Mouse (Mus musculus) midbrain, embryonic 16.5 days (tissue): ENCODE results near the gene Inf2. TPM values are rescaled to one million over a fixed set of nuclear protein-coding genes. Genes with fewer than 3 reads are reported as not detected.

Experiments used
- ATAC-seq: fragments of 200-750 bp; cut with Nextera tagmentation; 2 replicates; pipeline ENCODE4 v1.8.0; 2017; ENCODE audit warnings: moderate TSS enrichment
- H3K27ac ChIP-seq: fragments of 300-500 bp; sonication (generic); 2 replicates; pipeline ENCODE4 v1.5.1; 2014; ENCODE audit warnings: mild to moderate bottlenecking, low read length, mixed read lengths
- H3K27me3 ChIP-seq: fragments of 300-500 bp; sonication (generic); 2 replicates; pipeline ENCODE4 v1.6.1; 2014; ENCODE audit warnings: low read depth, low read length, mixed read lengths; ENCODE audit not compliant: control insufficient read depth, insufficient read depth
- H3K36me3 ChIP-seq: fragments of 300-500 bp; sonication (generic); 2 replicates; pipeline ENCODE4 v1.6.1; 2014; ENCODE audit warnings: mild to moderate bottlenecking, low read length, moderate library complexity, mixed read lengths; ENCODE audit not compliant: control insufficient read depth, insufficient read depth
- H3K4me1 ChIP-seq: fragments of 300-500 bp; sonication (generic); 2 replicates; pipeline ENCODE4 v1.6.1; 2014; ENCODE audit warnings: mild to moderate bottlenecking, low read length, mixed read lengths; ENCODE audit not compliant: control insufficient read depth, insufficient read depth
- H3K4me2 ChIP-seq: fragments of 300-500 bp; sonication (generic); 2 replicates; pipeline ENCODE4 v1.6.1; 2014; ENCODE audit warnings: mild to moderate bottlenecking, low read length, mixed read lengths
- H3K4me3 ChIP-seq: fragments of 300-500 bp; sonication (generic); 2 replicates; pipeline ENCODE4 v1.5.1; 2014; ENCODE audit warnings: low read depth, mild to moderate bottlenecking, low read length, moderate library complexity, mixed read lengths
- H3K9ac ChIP-seq: fragments of 300-500 bp; sonication (generic); 2 replicates; pipeline ENCODE4 v1.6.1; 2014; ENCODE audit warnings: low read depth, low read length, mixed read lengths
- H3K9me3 ChIP-seq: fragments of 300-500 bp; sonication (generic); replicated peaks from 2 replicates; pipeline ENCODE4 v1.6.1; 2014; ENCODE audit warnings: mild to moderate bottlenecking, low read length, mixed read lengths; ENCODE audit not compliant: control insufficient read depth, poor library complexity, severe bottlenecking
- WGBS: fragments of 180-500 bp; shearing (Covaris S2); extraction: QIAGEN DNeasy Blood & Tissue Kit; methylation state at CpG from one replicate; pipeline ENCODE4 v1.1.7; 2014; 5-methylcytosine and 5-hydroxymethylcytosine counted together
- polyA plus RNA-seq: library from polyadenylated mRNA; unstranded; fragments of >200 nt; fragmentation: Nextera tagmentation; extraction: Ambion mirVana; gene quantifications from 2 replicates; pipeline ENCODE4 v1.2.1, GENCODE M21; 2015

Inf2 gene
- polyA plus RNA-seq, 1 experiment from 2014 or later: 0.53 TPM

DNA sequence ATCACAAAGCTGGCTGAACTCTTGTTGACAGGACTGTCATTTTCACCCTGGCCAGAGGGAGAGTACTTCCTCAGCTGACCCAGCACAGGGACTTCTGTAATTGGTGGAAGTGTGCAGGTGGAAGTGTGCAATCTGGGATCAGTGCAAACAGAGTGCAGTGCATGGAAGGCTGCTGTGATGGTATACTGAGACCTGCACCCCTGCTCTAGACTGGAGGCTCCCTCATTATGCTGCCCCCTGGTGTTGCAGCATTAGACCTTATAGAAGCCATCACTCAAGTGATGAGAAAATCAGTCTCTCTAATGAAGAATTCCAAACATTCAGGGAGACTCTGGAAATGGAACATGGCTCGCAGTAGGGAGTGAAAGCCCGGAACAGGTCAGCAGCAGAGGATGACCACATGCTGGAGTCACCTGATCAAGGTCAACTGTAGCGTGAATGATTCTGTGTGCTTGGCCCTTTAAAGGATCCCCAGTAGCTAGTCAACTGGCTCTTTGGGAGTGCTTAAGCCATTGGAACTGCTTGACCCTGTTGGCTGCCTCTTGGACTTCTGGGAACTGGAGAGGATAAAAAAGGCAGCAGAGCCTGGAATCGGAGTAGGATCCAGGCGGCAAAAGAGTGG is 28.3 kb upstream of the Inf2 start:
- Histone ChIP-seq H3K9me3 (no peaks in the 10 kb centered on the region), H3K27me3 (no peaks in the 10 kb centered on the region), H3K4me2 (no peak overlapping the region), H3K36me3 (no peaks in the 10 kb centered on the region), H3K4me1 (no peaks in the 10 kb centered on the region), H3K27ac (no peak overlapping the region), H3K4me3 (no peak overlapping the region), H3K9ac (no peak overlapping the region)
- no peak for ATAC-seq
- 51% methylated on average over 3 of the region's 5 CpGs for WGBS

DNA sequence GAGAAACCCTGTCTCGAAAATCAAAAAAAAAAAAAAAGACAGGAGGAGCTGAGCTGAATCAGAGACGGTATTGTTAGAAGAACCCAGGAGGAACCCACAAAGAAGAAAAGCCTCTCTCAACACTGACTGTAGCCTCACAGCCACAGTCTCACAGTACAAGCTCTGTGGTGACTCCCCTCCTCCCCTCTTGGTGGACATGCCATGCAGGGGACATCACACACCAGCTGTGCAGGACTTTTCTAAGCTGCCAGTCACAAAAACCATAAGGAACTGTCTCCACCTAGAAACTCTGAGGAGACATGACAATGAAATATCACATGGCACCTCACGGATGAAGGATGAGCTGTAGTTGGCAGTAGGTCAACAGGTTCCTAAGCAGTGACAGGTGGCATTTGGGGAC is 27.4 kb upstream of the Inf2 start:
- WGBS: 57% methylated on average over 3 of the region's 3 CpGs

DNA sequence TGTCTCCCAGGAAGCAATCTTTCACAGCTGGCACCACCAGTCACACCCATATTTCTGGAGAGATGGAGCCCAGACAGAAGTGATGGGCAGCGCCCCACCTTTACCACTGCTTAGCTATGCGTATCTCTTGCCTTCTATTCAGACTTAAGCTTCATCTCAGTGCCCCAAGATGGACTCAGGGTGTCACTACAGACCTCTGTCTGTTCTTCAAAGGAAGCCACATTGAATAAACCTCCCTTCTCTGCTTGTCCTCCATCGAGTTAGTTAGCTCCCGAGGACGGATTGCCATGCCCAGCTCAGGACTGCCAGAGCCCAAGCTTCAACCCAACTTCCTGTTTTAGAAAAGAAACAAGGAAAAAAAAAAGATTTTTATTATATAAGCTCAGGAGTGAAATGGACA is 26.1 kb upstream of the Inf2 start:
- H3K27ac ChIP-seq: no peak overlapping the region
- H3K9ac ChIP-seq: no peak overlapping the region
- no peak overlapping the region for H3K4me3 ChIP-seq
- no peak for ATAC-seq
- H3K9me3 ChIP-seq: no peaks in the 10 kb centered on the region
- WGBS: 86% methylated on average over 5 of the region's 5 CpGs
- no peak overlapping the region for H3K4me2 ChIP-seq
- no peaks in the 10 kb centered on the region for H3K36me3 ChIP-seq
- H3K4me1 ChIP-seq: no peaks in the 10 kb centered on the region
- H3K27me3 ChIP-seq: no peaks in the 10 kb centered on the region

More for the DNA sequence above, 27.4 kb upstream of the Inf2 start:
- Histone ChIP-seq H3K36me3 (no peaks in the 10 kb centered on the region), H3K4me1 (no peaks in the 10 kb centered on the region), H3K9me3 (no peaks in the 10 kb centered on the region), H3K27me3 (no peaks in the 10 kb centered on the region), H3K27ac (no peak overlapping the region), H3K4me2 (no peak overlapping the region), H3K4me3 (no peak overlapping the region), H3K9ac (no peak overlapping the region)
- no peak for ATAC-seq

DNA sequence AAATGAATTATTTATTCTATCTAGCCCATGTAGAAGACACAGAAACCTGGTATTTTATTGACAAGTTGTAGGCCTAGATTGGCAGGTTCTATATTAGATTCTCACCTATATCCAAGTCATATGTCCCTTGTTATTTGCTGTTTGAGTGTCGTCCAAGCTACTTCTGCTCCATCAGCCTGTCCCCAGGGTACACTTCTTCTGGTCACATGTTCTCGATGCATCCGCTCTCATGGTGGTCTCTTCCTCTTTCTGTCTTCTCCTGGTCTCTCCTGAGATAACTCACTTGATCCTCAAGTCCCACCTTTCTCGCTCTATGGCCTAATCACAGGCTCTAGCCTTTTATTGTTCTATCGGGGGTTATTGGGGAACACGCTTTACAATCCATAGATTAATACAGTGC is 25.6 kb upstream of the Inf2 start:
- Histone ChIP-seq H3K9me3 (no peaks in the 10 kb centered on the region), H3K9ac (no peak overlapping the region), H3K4me2 (no peak overlapping the region), H3K4me3 (no peak overlapping the region), H3K27ac (no peak overlapping the region), H3K4me1 (no peaks in the 10 kb centered on the region), H3K27me3 (no peaks in the 10 kb centered on the region), H3K36me3 (no peaks in the 10 kb centered on the region)
- ATAC-seq: no peak
- 92% methylated on average over 6 of the region's 6 CpGs for WGBS

DNA sequence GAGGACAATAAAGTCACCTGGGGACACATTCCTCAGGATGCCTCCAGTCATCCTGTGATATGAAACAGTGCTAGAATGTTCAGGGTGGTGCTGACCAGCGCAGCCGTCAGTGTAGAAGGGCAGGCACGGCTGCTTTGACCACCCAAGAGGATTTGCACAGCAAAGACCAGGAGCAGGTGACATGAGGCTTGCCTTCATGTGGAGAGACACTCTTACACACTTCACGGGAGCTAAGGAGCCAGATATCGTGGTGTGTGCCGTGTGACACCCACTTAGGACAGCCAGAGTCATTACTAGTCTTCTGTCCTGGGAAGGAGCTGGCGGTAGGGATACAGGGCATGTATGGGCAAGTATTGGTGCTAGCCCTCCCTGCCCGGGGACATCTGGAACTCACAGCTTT is 18.4 kb upstream of the Inf2 start:
- no peaks in the 10 kb centered on the region for H3K27me3 ChIP-seq
- no peak overlapping the region for H3K4me2 ChIP-seq
- no peaks in the 10 kb centered on the region for H3K9me3 ChIP-seq
- H3K4me1 ChIP-seq: no peaks in the 10 kb centered on the region
- no peak overlapping the region for H3K27ac ChIP-seq
- no peaks in the 10 kb centered on the region for H3K36me3 ChIP-seq
- H3K4me3 ChIP-seq: no peak overlapping the region
- no peak for ATAC-seq
- H3K9ac ChIP-seq: no peak overlapping the region
- WGBS: 91% methylated on average over 8 of the region's 8 CpGs

DNA sequence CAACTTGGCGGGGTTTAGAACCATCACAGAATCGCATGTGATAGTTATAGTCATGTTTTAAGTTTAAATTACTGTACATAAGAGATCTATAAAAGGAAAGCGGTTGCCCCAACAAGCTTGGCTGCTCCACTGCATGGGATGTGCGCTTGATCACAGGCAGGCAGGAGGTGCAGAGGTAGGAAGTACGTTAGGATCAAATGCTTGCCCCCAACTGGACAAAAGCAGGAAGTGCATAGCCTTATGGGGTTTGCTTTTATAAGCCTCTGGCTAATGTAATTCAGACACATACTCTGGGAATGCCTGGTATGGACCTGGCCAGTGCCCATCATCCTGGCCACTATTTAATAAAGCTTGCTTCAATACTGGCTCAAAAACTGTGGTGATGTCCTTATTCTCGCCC is 17.5 kb upstream of the Inf2 start:
- H3K4me2 ChIP-seq: no peak overlapping the region
- 72% methylated on average over 6 of the region's 6 CpGs for WGBS
- ATAC-seq: no peak

DNA sequence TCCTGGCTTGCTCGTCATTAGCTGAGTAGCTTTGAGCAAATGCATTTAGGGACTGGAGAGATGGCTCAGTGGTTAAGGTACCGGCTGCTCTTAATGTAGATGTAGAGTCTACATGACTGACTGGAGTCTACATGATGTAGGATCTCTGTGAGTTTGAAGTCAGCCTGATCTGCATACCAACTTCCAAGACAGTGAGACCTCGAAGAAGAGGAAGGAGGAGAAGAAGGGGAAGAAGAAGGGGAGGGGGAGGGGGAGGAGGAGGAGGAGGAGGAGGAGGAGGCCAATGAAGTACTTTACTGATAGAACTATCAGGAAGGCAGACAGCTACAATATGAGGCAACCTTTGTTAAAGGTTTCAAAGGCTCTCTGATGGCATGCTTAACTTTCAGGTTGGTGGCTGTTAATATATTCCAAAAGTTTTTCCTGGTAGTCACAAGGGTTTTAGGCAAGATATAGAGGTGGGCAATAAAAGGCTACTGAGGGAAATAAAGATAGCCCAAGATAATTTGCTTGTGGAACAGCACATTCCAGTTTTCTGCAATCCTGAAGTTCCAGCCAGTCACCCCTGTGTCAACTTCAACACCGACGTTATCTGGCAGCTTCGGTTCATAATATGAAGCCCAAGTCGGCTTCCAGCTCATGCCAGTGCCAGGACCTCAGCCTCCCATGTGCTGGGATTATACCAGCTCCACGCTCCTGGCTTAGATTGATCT is 13.2 kb upstream of the Inf2 start:
- H3K27ac ChIP-seq: no peak overlapping the region
- H3K9me3 ChIP-seq: no peaks in the 10 kb centered on the region
- H3K36me3 ChIP-seq: no peaks in the 10 kb centered on the region
- H3K9ac ChIP-seq: no peak overlapping the region
- no peak for ATAC-seq
- H3K4me3 ChIP-seq: no peak overlapping the region
- peaks cover 3% of the 10 kb centered on the region; the same call in 1 of the 2 replicates for H3K4me1 ChIP-seq
- H3K27me3 ChIP-seq: no peaks in the 10 kb centered on the region
- H3K4me2 ChIP-seq: no peak overlapping the region
- WGBS: 84% methylated on average over 8 of the region's 8 CpGs

More for the DNA sequence above, 17.5 kb upstream of the Inf2 start:
- Histone ChIP-seq H3K36me3 (no peaks in the 10 kb centered on the region), H3K9me3 (no peaks in the 10 kb centered on the region), H3K9ac (no peak overlapping the region), H3K27me3 (no peaks in the 10 kb centered on the region), H3K4me1 (no peaks in the 10 kb centered on the region), H3K4me3 (no peak overlapping the region), H3K27ac (no peak overlapping the region)

DNA sequence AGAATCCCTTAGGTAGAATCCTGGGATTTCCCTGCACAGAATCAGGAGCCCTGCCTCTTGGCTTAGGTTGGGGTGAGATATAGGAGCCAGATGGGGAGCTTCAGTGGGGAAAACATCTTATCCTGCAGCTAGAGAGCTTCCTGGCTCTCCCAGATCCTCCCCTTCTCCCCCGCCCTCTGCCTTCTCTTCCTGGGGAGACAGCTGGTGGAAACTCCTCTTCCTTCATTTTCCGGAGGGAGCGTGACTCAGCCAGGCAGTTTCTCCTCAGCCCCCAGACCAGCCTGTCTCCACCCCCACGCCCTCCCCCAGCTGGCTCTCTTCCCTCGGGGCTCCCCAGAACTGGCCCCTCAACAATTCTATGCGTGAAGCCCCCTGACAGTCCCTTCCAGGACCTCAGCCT is 12.2 kb upstream of the Inf2 start:
- Histone ChIP-seq H3K4me1 (peaks cover 3% of the 10 kb centered on the region; the same call in 1 of the 2 replicates), H3K27me3 (no peaks in the 10 kb centered on the region), H3K9me3 (no peaks in the 10 kb centered on the region), H3K9ac (no peak overlapping the region), H3K36me3 (no peaks in the 10 kb centered on the region), H3K4me3 (no peak overlapping the region), H3K4me2 (no peak overlapping the region), H3K27ac (no peak overlapping the region)
- 34% methylated on average over 6 of the region's 6 CpGs for WGBS
- ATAC-seq: no peak

DNA sequence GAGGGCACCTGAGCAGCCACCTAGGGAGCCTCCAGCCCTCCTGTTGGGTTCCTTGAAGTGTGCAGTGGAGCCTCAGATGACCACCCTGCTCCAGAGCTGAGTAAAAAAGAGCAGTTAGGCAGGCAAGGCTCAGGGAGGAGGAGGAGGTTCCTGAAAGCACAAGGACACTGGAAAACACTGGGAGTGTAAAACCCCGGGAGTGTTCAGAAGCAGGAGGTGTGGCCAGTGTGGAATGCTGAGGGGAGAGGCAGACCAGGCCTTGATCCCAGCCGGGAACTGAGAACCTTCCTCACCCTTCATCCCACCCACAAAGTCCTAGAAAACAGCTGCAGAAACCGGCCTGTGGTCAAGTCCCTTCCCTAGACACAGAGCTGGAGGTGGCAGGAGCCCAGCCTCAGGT is 11.8 kb upstream of the Inf2 start:
- Histone ChIP-seq H3K9me3 (no peaks in the 10 kb centered on the region), H3K9ac (no peak overlapping the region), H3K27ac (no peak overlapping the region), H3K36me3 (no peaks in the 10 kb centered on the region), H3K27me3 (no peaks in the 10 kb centered on the region), H3K4me2 (no peak overlapping the region), H3K4me1 (peaks cover 3% of the 10 kb centered on the region; the same call in 1 of the 2 replicates), H3K4me3 (no peak overlapping the region)
- WGBS: 18% methylated on average over 3 of the region's 3 CpGs
- no peak for ATAC-seq
